Mouse (Mus musculus) cerebellum, postnatal 25 days (tissue): ENCODE data around the gene Fbxo30.
A peak's percentile ranks its signal among the peaks of the same experiment; 100 is the strongest.

Experiments used
- DNase-seq, 2 experiments: peaks; one replicate each; pipeline ENCODE4 v3.0.0; 2021; ENCODE audit warnings: mixed read lengths in 2 of 2

Fbxo30 gene

DNA sequence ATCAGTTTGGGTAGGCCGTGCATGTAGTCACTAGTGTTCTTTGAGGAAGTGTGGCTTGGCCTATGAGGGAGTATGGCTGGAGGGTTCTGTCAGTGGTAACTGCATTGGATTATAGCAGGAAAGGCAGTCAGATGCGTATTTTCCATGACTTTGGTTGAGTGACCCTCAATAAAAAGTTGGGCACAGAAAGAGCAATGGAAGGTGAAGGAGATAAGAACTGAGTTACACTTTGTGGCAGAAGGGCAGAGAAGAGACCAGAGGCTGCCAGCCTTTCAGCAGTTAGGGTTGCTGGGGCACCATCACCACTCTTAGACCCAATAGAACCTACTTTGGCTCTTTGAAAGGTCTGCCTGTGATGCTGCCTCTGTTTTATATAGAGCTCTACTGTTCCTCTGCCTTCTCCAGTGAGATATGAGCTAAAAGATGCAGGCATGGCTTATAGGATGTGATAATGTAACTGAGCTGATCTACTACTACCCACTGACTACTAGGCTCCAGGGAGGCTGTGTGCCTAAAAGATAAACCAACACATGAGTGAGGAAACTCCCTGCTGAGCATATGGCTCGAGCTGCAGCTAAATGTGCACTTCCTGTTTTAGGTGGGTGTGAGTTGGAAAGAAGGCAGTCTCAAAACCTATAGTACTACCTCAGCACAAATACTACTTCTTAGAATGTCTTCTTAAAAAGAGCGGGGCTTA, 42.2 kb downstream of the Fbxo30 start:
- DNase-seq: no peak

DNA sequence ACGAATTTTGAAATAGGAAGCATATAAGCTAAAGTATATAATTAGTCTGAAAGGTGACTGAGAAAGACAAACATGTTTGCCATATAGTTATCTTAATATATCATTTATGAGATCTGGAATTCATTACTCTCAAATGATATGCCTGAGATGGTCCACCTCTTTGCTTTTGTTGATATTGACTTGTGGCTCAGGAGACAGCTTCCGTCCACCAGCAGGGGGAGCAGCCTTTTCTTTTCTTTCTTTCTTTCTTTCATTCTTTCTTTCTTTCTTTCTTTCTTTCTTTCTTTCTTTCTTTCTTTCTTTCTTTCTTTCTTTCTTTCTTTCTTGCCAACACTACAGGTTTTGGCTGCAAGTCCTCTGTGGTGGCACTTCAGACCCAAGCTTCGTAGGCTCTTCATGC, 45.4 kb downstream of the Fbxo30 start:
- peak in 1 of 2 experiments; percentile 34 for DNase-seq

DNA sequence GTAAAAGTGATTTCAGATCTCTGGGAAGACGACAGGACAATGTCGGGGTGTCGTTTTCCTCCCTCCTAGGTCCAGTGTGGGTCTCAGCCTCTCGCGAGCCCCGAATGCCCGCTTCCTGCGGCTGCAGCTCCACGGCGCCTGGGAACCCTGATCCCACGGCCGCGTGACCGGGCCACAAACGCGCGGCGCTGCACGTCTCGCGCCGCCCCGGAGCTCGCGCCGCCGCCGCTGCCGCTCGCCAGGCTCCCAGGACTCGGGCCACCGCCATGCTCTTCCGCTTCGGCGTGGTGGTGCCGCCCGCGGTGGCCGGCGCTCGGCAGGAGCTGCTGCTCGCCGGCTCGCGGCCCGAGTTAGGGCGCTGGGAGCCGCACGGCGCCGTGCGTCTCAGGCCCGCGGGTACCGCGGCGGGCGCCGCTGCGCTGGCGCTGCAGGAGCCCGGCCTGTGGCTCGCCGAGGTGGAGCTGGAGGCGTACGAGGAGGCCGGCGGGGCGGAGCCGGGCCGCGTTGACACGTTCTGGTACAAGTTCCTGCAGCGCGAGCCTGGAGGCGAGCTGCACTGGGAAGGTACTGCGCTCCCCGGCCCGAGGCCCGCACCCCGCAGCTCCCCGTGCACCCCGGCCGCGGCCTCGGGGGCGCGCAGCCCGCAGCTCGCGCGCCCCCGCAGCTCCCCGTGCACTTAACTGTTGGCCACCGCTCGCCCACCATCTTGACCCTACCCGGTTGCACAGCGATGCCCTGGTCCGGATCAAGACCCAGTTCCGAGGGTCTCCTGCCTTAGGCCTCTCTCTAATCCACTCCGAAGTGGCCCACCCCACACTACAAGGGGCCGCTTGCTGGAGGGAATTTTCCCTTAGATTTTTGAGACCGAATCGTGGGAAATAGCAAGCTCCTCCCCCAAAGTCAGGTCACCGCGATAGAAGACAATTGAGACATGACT, 62.3 kb downstream of the Fbxo30 start, which contains the start of gene Epm2a:
Epm2a (plus strand) TSS at position 200 of the 937 bp plus-strand sequence.
- DNase-seq: peak; percentile 85 to 86

DNA sequence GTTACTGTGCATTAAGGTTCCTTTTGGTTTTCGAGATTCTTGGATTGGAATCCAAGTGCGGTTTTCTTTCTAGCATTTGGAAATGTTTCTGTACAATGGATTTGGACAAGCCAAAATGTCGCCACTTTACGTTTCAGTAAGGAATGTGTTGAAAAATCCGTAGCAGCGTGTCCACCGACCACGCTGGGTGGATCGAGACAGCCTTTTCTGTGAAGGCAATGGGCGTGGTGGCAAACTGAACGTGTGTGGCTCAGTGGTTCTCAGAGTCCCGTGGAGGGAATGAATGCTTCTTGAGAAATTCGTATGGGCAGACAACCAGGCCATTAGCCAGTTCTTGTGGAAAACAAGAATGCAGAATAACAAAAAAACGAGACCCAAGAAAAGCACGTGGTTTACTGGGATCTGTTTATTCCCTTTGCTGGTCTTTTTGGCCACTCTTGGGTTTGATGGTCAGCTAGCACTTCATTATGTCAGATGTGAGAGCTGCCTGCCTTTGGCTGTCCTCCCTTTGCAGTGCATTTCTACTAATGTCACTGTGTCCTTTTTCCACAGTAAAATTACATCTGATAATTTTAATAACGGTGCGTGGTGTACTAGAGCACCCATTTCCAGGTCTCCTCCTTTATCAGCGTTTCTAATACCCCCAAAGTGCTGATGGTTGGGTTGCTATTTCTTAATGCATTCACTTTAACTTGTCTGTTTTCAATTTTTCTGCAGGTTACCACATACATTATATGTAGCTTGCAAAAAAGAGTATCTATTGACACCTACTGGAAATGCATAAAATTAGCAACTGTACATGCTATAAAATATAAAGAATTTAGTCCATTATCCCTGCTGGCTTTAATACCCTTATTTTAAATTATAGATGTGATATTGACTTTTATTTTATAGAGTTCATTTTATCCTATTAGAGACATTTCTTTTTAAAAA, 63.7 kb downstream of the Fbxo30 start:
- peak; percentile 20 to 21 for DNase-seq
